ENCODE assay signal across 8 mouse cellular contexts in genomic region chr19:36347831-36348160, GRCm38 (mm10). TPM values are rescaled to one million over a fixed set of nuclear protein-coding genes. Genes with fewer than 3 reads are reported as not detected.
A peak's percentile ranks its signal among the peaks of the same experiment; 100 is the strongest.
DNase-seq lines count a peak whose midpoint lies in the region; ATAC-seq and TF ChIP-seq lines count a peak whose summit lies in the region.

No protein-coding gene starts in this region.

- peaks cover 3% of the 10 kb centered on the region; the same call in 1 of the 2 replicates for H3K4me1 ChIP-seq in kidney, adult 2 months (ENCODE audit: control insufficient read depth, insufficient read depth, low read length)
- 0 out of 2 replicates have a peak, but pooled peaks cover 2% of the 10 kb centered on the region for H3K4me1 ChIP-seq in bone marrow macrophage, adult 2 months (ENCODE audit: control insufficient read depth, insufficient read depth, low read length)
- peaks cover 20% of the 10 kb centered on the region for H3K4me1 ChIP-seq in hindbrain, embryonic 10.5 days (replicated peaks)
- no peaks in the 10 kb centered on the region for H3K4me1 ChIP-seq in midbrain, embryonic 11.5 days (ENCODE audit: control insufficient read depth, insufficient read depth, low read length)

- peak overlapping the region; percentile 13; the same call in 1 of the 2 replicates for H3K27ac ChIP-seq in kidney, adult 2 months (ENCODE audit: insufficient read depth, low read depth, low read length)
- H3K27ac ChIP-seq in bone marrow macrophage, adult 2 months (ENCODE audit: insufficient read depth, low read depth, low read length) = no peak overlapping the region
- peak overlapping the region; percentile 79; the same call in 1 of the 2 replicates for H3K27ac ChIP-seq in hindbrain, embryonic 10.5 days
- no peak overlapping the region for H3K27ac ChIP-seq in midbrain, embryonic 11.5 days (ENCODE audit: low read depth, low read length)

- TF ChIP-seq POLR2A in kidney, adult 2 months (IDR thresholded peaks at IDR 0.05; ENCODE audit: low read depth, low read length) = peak; percentile 9
- no peak for TF ChIP-seq POLR2A in bone marrow macrophage, adult 2 months (IDR thresholded peaks at IDR 0.05; ENCODE audit: borderline replicate concordance, low read depth, low read length)

- no peaks in the 10 kb centered on the region for H3K36me3 ChIP-seq in kidney, adult 2 months (ENCODE audit: control insufficient read depth, insufficient read depth, low read length)
- no peaks in the 10 kb centered on the region for H3K36me3 ChIP-seq in hindbrain, embryonic 10.5 days
- H3K36me3 ChIP-seq in midbrain, embryonic 11.5 days (ENCODE audit: control insufficient read depth, insufficient read depth, low read length) = no peaks in the 10 kb centered on the region

- TF ChIP-seq CTCF in kidney, adult 2 months (conservative IDR thresholded peaks at IDR 0.05; ENCODE audit: insufficient read depth, insufficient read length, low read depth, low read length) = no peak
- no peak for TF ChIP-seq CTCF in bone marrow macrophage, adult 2 months (IDR thresholded peaks at IDR 0.05; ENCODE audit: low read depth, low read length)

- 1% methylated on average over 11 of the region's 11 CpGs for WGBS in kidney, adult 2 months
- WGBS in hindbrain, embryonic 10.5 days = 1% methylated on average over 11 of the region's 11 CpGs
- WGBS in midbrain, embryonic 11.5 days = 1% methylated on average over 11 of the region's 11 CpGs

- ATAC-seq in midbrain, embryonic 11.5 days (ENCODE audit: low FRiP score) = no peak; the same call in 1 of the 2 replicates
- ATAC-seq in megakaryocyte-erythroid progenitor cell, adult 5-6 weeks (replicated peaks; ENCODE audit: low FRiP score, low TSS enrichment, poor library complexity, severe bottlenecking) = no peak
- no peak for ATAC-seq in inflammation-experienced regulatory T-cells, adult 6 months

- H3K4me2 ChIP-seq in midbrain, embryonic 11.5 days = peak overlapping the region; percentile 100

- no peaks in the 10 kb centered on the region for H3K27me3 ChIP-seq in kidney, adult 2 months (replicated peaks; ENCODE audit: control insufficient read depth, insufficient read depth, low read length)
- peaks cover 75% of the 10 kb centered on the region for H3K27me3 ChIP-seq in hindbrain, embryonic 10.5 days (ENCODE audit: insufficient read depth, poor library complexity, severe bottlenecking)
- H3K27me3 ChIP-seq in midbrain, embryonic 11.5 days (ENCODE audit: control insufficient read depth, insufficient read depth, low read length) = peaks cover 39% of the 10 kb centered on the region

- H3K9ac ChIP-seq in midbrain, embryonic 11.5 days (ENCODE audit: low read length) = peak overlapping the region; percentile 51

- H3K9me3 ChIP-seq in hindbrain, embryonic 10.5 days = no peaks in the 10 kb centered on the region
- no peaks in the 10 kb centered on the region for H3K9me3 ChIP-seq in midbrain, embryonic 11.5 days (ENCODE audit: control insufficient read depth, low read length)

- no peak for DNase-seq in kidney, adult 2 months
- no peak for DNase-seq in kidney, postnatal 4 days
- no peak for DNase-seq in hindbrain, embryonic 10.5 days (ENCODE audit: low spot score)
- peak; percentile 91 for DNase-seq in midbrain, embryonic 11.5 days (ENCODE audit: low spot score, missing footprints)
- DNase-seq in yolk sac, embryonic 10.5 days (ENCODE audit: low spot score) = no peak

- peak overlapping the region; percentile 85 for H3K4me3 ChIP-seq in kidney, adult 2 months (ENCODE audit: insufficient read depth, low read depth, low read length)
- H3K4me3 ChIP-seq in bone marrow macrophage, adult 2 months (ENCODE audit: insufficient read depth, low read length) = peak overlapping the region; percentile 59
- peak overlapping the region; percentile 80 for H3K4me3 ChIP-seq in hindbrain, embryonic 10.5 days
- peak overlapping the region; percentile 50 for H3K4me3 ChIP-seq in midbrain, embryonic 11.5 days (ENCODE audit: low read depth, low read length)

RNA-seq across cellular contexts. Expression of gene Pcgf5, which starts 0.3 kb away (rescaled TPM):
- polyA plus RNA-seq in kidney, adult 2 months (2012; rRNA removed) = 8.6 and 10.6 TPM in 2 replicates
- 18.4 and 20.9 TPM in 2 replicates for polyA plus RNA-seq in bone marrow macrophage, adult 2 months (2012; ENCODE audit: insufficient read depth, insufficient read length, missing spikeins)
- 11.4 and 11.8 TPM in 2 replicates for polyA plus RNA-seq in hindbrain, embryonic 10.5 days (2016; fragmentation: Nextera tagmentation; extraction: Ambion mirVana)
- 10.2 and 10.9 TPM in 2 replicates for polyA plus RNA-seq in midbrain, embryonic 11.5 days (2014; fragmentation: Nextera tagmentation; extraction: Ambion mirVana)
- 28.5 and 35.0 TPM in 2 replicates for total RNA-seq in megakaryocyte-erythroid progenitor cell, adult 5-6 weeks (2014; fragmentation: Nextera tagmentation)
- total RNA-seq in megakaryocyte-erythroid progenitor cell, adult 5-6 weeks (2017) = 33.5 and 38.6 TPM in 2 replicates
- polyA plus RNA-seq in inflammation-experienced regulatory T-cells, adult 6 months (2017; shearing (Covaris generic)) = 10 to 100 TPM; 26.3 to 55.8 (median 46.6) TPM

Comparison
In these comparisons a context has a peak if more than half of its experiments do, and no peak if none do; other contexts are left out.
1. H3K27ac ChIP-seq: peak in kidney, adult 2 months (single experiment) and hindbrain, embryonic 10.5 days (single experiment); none in bone marrow macrophage, adult 2 months (single experiment) and midbrain, embryonic 11.5 days (single experiment).
2. Peak in every context shown above with its lines, with median percentiles within 50 percentile points of each other: H3K4me3 ChIP-seq.